Comparison of ENCODE assay signal across 1 mouse cellular context in genomic region chr4:62543782-62544181, GRCm38 (mm10).
TF ChIP-seq lines count a peak whose summit lies in the region.

No protein-coding gene starts in this region.

TF ChIP-seq in CH12.LX, 34 proteins besides CTCF, POLR2A, EP300 and RAD21 (continued from another document):
- TF ChIP-seq NELFE (IDR thresholded peaks at IDR 0.05; ENCODE audit: low read depth, low read length) = no peak
- TF ChIP-seq BHLHE40 (IDR thresholded peaks at IDR 0.05; ENCODE audit: low read depth, low read length) = peak; percentile 42
- no peak; the same call in 1 of the 2 replicates for TF ChIP-seq IRF4 (IDR thresholded peaks at IDR 0.05; ENCODE audit: low read depth, low read length)
- TF ChIP-seq MEF2A (IDR thresholded peaks at IDR 0.05; ENCODE audit: borderline replicate concordance, low read depth, low read length) = no peak
- no peak for TF ChIP-seq UBTF (IDR thresholded peaks at IDR 0.05; ENCODE audit: low read depth, low read length)
- TF ChIP-seq TBP (conservative IDR thresholded peaks at IDR 0.05; ENCODE audit: low read depth, low read length) = no peak
- TF ChIP-seq KAT2A (IDR thresholded peaks at IDR 0.05; ENCODE audit: insufficient replicate concordance, low read length) = no peak
- 0 out of 2 replicates have a peak, but pooled peaks have one; percentile 36 for TF ChIP-seq MXI1 (IDR thresholded peaks at IDR 0.05; ENCODE audit: low read depth, low read length)
- TF ChIP-seq HCFC1 (IDR thresholded peaks at IDR 0.05; ENCODE audit: low read depth, low read length) = no peak
- TF ChIP-seq RCOR1 (conservative IDR thresholded peaks at IDR 0.05; ENCODE audit: low read depth, low read length) = no peak
- no peak for TF ChIP-seq ZC3H11A (IDR thresholded peaks at IDR 0.05; ENCODE audit: low read depth, low read length)
- no peak for TF ChIP-seq JUND (conservative IDR thresholded peaks at IDR 0.05; ENCODE audit: low read depth, low read length)
- no peak for TF ChIP-seq CHD1 (IDR thresholded peaks at IDR 0.05; ENCODE audit: low read depth, low read length)
- TF ChIP-seq SMC3 (IDR thresholded peaks at IDR 0.05; ENCODE audit: low read depth, low read length) = no peak
- no peak for TF ChIP-seq MAFK (IDR thresholded peaks at IDR 0.05; ENCODE audit: insufficient replicate concordance, low read length)
- no peak for TF ChIP-seq USF2 (conservative IDR thresholded peaks at IDR 0.05; ENCODE audit: low read depth, low read length)
- TF ChIP-seq ZNF384 (IDR thresholded peaks at IDR 0.05; ENCODE audit: low read depth, low read length) = no peak
- TF ChIP-seq ZKSCAN1 (IDR thresholded peaks at IDR 0.05; ENCODE audit: borderline replicate concordance, low read depth, low read length) = no peak
- TF ChIP-seq NRF1 (IDR thresholded peaks at IDR 0.05; ENCODE audit: low read depth, low read length) = no peak
- no peak for TF ChIP-seq MAZ (IDR thresholded peaks at IDR 0.05; ENCODE audit: low read depth, low read length)
- TF ChIP-seq SIN3A (IDR thresholded peaks at IDR 0.05; ENCODE audit: low read length) = no peak
- TF ChIP-seq ELF1 (IDR thresholded peaks at IDR 0.05; ENCODE audit: low read depth, low read length) = no peak
- no peak for TF ChIP-seq ZMIZ1 (IDR thresholded peaks at IDR 0.05; ENCODE audit: low read depth, low read length)
- TF ChIP-seq MYC (IDR thresholded peaks at IDR 0.05; ENCODE audit: low read depth, low read length) = 0 out of 2 replicates have a peak, but pooled peaks have one; percentile 36
- TF ChIP-seq MAX (IDR thresholded peaks at IDR 0.05; ENCODE audit: low read length) = peak; percentile 80
- TF ChIP-seq POLR2AphosphoS2 (IDR thresholded peaks at IDR 0.05; ENCODE audit: low read depth, low read length) = no peak
